Mouse (Mus musculus): ENCODE data around the gene Usb1.

DNA sequence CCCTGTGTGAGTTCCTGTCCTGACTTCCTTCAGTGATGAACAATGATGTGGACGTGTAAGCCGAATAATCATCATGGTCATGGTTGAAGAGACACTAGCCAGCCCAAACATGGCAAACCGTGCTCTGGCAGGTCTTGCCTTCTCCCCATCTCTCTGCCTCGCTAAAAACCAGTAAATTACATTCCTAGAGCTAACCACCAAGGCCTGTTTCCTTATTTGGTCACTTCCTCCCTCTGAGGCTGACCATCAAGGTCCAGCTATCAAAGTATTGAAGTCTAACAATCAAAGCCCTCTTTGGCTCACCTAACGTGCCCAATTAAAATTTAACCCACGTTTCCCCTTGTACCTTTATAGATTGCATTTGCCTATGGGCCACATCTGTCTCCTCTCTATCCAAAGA, 30.2 kb downstream of the Usb1 start:
- TF ChIP-seq CTCF (IDR thresholded peaks at IDR 0.05; ENCODE audit: borderline replicate concordance, extremely low read depth, insufficient read depth, insufficient read length), result no peak
- TF ChIP-seq POLR2A (IDR thresholded peaks at IDR 0.05; ENCODE audit: borderline replicate concordance, extremely low read depth, insufficient read depth, insufficient read length, poor library complexity, severe bottlenecking), result no peak
